Mouse (Mus musculus) layer of hippocampus, postnatal 10 days (tissue): ENCODE measurements at regions not wholly inside any gene's neighbourhood (a gene's known extent, or its start where the extent isn't known, plus 50 kb on each side); places are given as distances from the start of the nearest gene placed in this dataset.

Experiments
- DNase-seq, 2 experiments: peaks; one replicate each; pipeline ENCODE4 v3.0.0; 2021; ENCODE audit warnings: low spot score in 2 of 2

GRCm38 (mm10) chr15:97127771-97128170 lies 72.0 kb upstream of the Slc38a4 start:
- DNase-seq: no peak

GRCm38 (mm10) chr15:97125836-97126822 lies 70.4 kb upstream of the Slc38a4 start:
- no peak for DNase-seq

GRCm38 (mm10) chr15:97122263-97122662 lies 66.5 kb upstream of the Slc38a4 start:
- no peak for DNase-seq

- no peak for DNase-seq
These were observed 56.9 kb upstream of the Slc38a4 start for GRCm38 (mm10) chr15:97112452-97113200.

- DNase-seq: no peak
These were observed 55.8 kb upstream of the Slc38a4 start for GRCm38 (mm10) chr15:97111320-97112192.

- no peak for DNase-seq
These were observed 52.0 kb upstream of the Slc38a4 start for GRCm38 (mm10) chr15:97107779-97108178.

GRCm38 (mm10) chr15:97106556-97106955 lies 50.8 kb upstream of the Slc38a4 start:
- DNase-seq: no peak
